Mouse (Mus musculus): ENCODE results near the gene Wdr95. TPM values are rescaled to one million over a fixed set of nuclear protein-coding genes. Genes with fewer than 3 reads are reported as not detected.

Gene Wdr95
- total RNA-seq, 2 experiments from 2014 or later, result not detected

GRCm38 (mm10) chr5:149612740-149613139, 84.3 kb downstream of the Wdr95 start:
- intact Hi-C loops (cut with DNase I; ENCODE audit: low total_unique reads), result no loop called here
- peak; percentile 10 for DNase-seq

GRCm38 (mm10) chr5:149616138-149616537, 87.7 kb downstream of the Wdr95 start:
- intact Hi-C loops (cut with DNase I; ENCODE audit: low total_unique reads), result no loop called here
- no peak for DNase-seq

GRCm38 (mm10) chr5:149616817-149617216, 88.3 kb downstream of the Wdr95 start:
- intact Hi-C loops (cut with DNase I; ENCODE audit: low total_unique reads), result no loop called here
- no peak for DNase-seq

GRCm38 (mm10) chr5:149617776-149618425, 89.4 kb downstream of the Wdr95 start:
- no peak for DNase-seq
- intact Hi-C loops (cut with DNase I; ENCODE audit: low total_unique reads), result no loop called here

GRCm38 (mm10) chr5:149622152-149622551, 93.7 kb downstream of the Wdr95 start:
- intact Hi-C loops (cut with DNase I; ENCODE audit: low total_unique reads), result no loop called here
- no peak for DNase-seq

- no peak for DNase-seq
- intact Hi-C loops (cut with DNase I; ENCODE audit: low total_unique reads), result no loop called here
Measured at GRCm38 (mm10) chr5:149622644-149623043, 94.2 kb downstream of the Wdr95 start.

GRCm38 (mm10) chr5:149623815-149624675, 95.6 kb downstream of the Wdr95 start:
- intact Hi-C loops (cut with DNase I; ENCODE audit: low total_unique reads), result no loop called here

GRCm38 (mm10) chr5:149625547-149625946, 97.1 kb downstream of the Wdr95 start:
- intact Hi-C loops (cut with DNase I; ENCODE audit: low total_unique reads), result no loop called here
- no peak for DNase-seq

More at GRCm38 (mm10) chr5:149623815-149624675, 95.6 kb downstream of the Wdr95 start:
- no peak for DNase-seq

GRCm38 (mm10) chr5:149634409-149635035, 106.0 kb downstream of the Wdr95 start:
- intact Hi-C loops (cut with DNase I; ENCODE audit: low total_unique reads), result no loop called here
- no peak for DNase-seq

- DNase-seq, result no peak
- intact Hi-C loops (cut with DNase I; ENCODE audit: low total_unique reads), result no loop called here
Measured at GRCm38 (mm10) chr5:149635556-149635955, 107.1 kb downstream of the Wdr95 start.

GRCm38 (mm10) chr5:149636075-149636920, 107.8 kb downstream of the Wdr95 start, which contains the start of gene Hsph1:
Hsph1 (minus strand) TSS chr5:149636376.
- peak; percentile 98 for DNase-seq
- intact Hi-C loops (cut with DNase I; ENCODE audit: low total_unique reads), result no loop called here

- no peak for DNase-seq
- intact Hi-C loops (cut with DNase I; ENCODE audit: low total_unique reads), result no loop called here
Measured at GRCm38 (mm10) chr5:149637306-149637705, 108.8 kb downstream of the Wdr95 start.

GRCm38 (mm10) chr5:149641277-149641892, 112.9 kb downstream of the Wdr95 start:
- DNase-seq, result no peak
- intact Hi-C loops (cut with DNase I; ENCODE audit: low total_unique reads), result no loop called here

- intact Hi-C loops (cut with DNase I; ENCODE audit: low total_unique reads), result no loop called here
Measured at GRCm38 (mm10) chr5:149642366-149642765, 113.9 kb downstream of the Wdr95 start.

GRCm38 (mm10) chr5:149642783-149643509, 114.5 kb downstream of the Wdr95 start:
- intact Hi-C loops (cut with DNase I; ENCODE audit: low total_unique reads), result no loop called here
- no peak for DNase-seq

More at GRCm38 (mm10) chr5:149642366-149642765, 113.9 kb downstream of the Wdr95 start:
- DNase-seq, result no peak

GRCm38 (mm10) chr5:149647367-149648115, 119.1 kb downstream of the Wdr95 start:
- no peak for DNase-seq
- intact Hi-C loops (cut with DNase I; ENCODE audit: low total_unique reads), result no loop called here

- intact Hi-C loops (cut with DNase I; ENCODE audit: low total_unique reads), result no loop called here
- DNase-seq, result no peak
Measured at GRCm38 (mm10) chr5:149648196-149648595, 119.7 kb downstream of the Wdr95 start.
